14 mouse cellular contexts compared by ENCODE assay signal in the genomic region with DNA sequence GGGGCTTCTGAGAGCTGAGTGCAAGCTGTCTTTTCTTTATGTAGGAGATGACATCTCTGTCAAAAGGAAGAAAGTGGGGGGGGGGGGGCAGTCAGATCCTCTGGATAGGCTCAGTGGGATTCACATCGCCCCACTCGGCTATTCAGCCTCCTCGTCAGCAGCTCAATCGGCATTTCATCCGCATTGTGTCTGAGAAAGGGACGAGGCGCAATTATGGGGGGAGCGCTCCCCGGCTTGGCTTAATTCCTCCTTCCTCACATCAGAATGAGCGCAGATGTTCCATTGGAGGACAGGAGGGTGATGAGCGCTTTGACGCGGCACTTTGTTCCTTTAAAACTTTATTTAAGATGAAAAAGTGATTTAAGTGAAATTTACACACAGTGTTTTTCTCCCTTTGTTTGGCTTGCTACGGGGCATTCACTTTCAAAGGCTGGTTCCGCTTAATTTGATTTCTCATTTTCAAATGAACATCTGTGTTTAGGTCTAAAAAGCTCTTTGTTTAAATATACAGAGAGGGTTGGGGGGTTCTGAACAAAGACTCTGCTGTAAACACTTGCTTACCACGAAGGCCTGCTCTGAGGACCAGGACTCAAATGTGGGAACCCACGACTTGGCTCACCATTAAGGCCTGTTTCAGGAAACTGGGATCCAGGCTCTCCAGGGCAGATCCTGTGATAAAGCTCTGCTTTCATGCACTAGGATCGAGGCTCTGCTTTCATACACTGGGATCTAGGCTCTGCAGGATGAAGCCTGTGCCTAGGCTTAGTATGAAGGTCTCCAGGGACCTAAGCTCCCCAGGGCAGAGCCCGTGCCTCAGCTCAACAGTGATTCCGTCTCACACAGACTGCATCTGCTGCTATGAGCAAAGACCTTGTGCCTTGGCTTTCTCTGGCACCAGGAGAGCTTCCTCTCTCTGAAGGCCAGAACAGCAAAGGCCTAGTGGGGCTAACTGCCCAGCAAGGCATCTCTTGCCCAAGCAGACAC.
A peak's percentile ranks its signal among the peaks of the same experiment; 100 is the strongest.
DNase-seq lines count a peak whose midpoint lies in the region; ATAC-seq and TF ChIP-seq lines count a peak whose summit lies in the region.
"Had no signal": no experiment of that assay in that cellular context is flagged by ENCODE, and none has a peak within 500 bp of the region (broad histone marks: within the 10 kb centered on the region; RNA-seq: fewer than 3 reads in every experiment).

No protein-coding gene starts in this region.

- H3K4me3 ChIP-seq in thymus, adult 2 months (ENCODE audit: control insufficient read depth, insufficient read depth, low read length) = no peak overlapping the region
- no peak overlapping the region for H3K4me3 ChIP-seq in forebrain, embryonic 10.5 days
- H3K4me3 ChIP-seq in hindbrain, embryonic 16.5 days (ENCODE audit: low read length) = no peak overlapping the region
- no peak overlapping the region for H3K4me3 ChIP-seq in olfactory bulb, adult 2 months (ENCODE audit: insufficient read depth, low read depth, low read length)

- no peaks in the 10 kb centered on the region for H3K27me3 ChIP-seq in thymus, adult 2 months (ENCODE audit: control insufficient read depth, insufficient read depth, low read length)
- no peaks in the 10 kb centered on the region for H3K27me3 ChIP-seq in forebrain, embryonic 10.5 days (ENCODE audit: poor library complexity, severe bottlenecking)
- H3K27me3 ChIP-seq in hindbrain, embryonic 16.5 days (replicated peaks; ENCODE audit: control insufficient read depth, insufficient read depth, low read length) = no peaks in the 10 kb centered on the region
- H3K27me3 ChIP-seq: CH12.LX had no signal

- H3K4me2 ChIP-seq in hindbrain, embryonic 16.5 days (ENCODE audit: low read length) = no peak overlapping the region

- no peaks in the 10 kb centered on the region for H3K36me3 ChIP-seq in thymus, adult 2 months (ENCODE audit: control insufficient read depth, insufficient read depth, low read length)
- no peaks in the 10 kb centered on the region for H3K36me3 ChIP-seq in forebrain, embryonic 10.5 days (replicated peaks)
- H3K36me3 ChIP-seq in hindbrain, embryonic 16.5 days (ENCODE audit: control insufficient read depth, insufficient read depth, low read length) = no peaks in the 10 kb centered on the region

- H3K4me1 ChIP-seq in thymus, adult 2 months (replicated peaks; ENCODE audit: control insufficient read depth, insufficient read depth, low read length) = peaks cover 78% of the 10 kb centered on the region
- H3K4me1 ChIP-seq in forebrain, embryonic 10.5 days = peaks cover 57% of the 10 kb centered on the region
- peaks cover 3% of the 10 kb centered on the region; the same call in 1 of the 2 replicates for H3K4me1 ChIP-seq in hindbrain, embryonic 16.5 days (ENCODE audit: control insufficient read depth, insufficient read depth, low read depth, low read length)
- peaks cover 15% of the 10 kb centered on the region for H3K4me1 ChIP-seq in olfactory bulb, adult 2 months (ENCODE audit: control insufficient read depth, insufficient read depth, low read length)

- no peak for TF ChIP-seq POLR2A in thymus, adult 2 months (IDR thresholded peaks at IDR 0.05; ENCODE audit: control insufficient read depth, extremely low read depth, insufficient read depth, low read length, poor library complexity)
- TF ChIP-seq POLR2A in olfactory bulb, adult 2 months (IDR thresholded peaks at IDR 0.05; ENCODE audit: insufficient read depth, low read depth, low read length) = no peak

- intact Hi-C loops in heart, postnatal 25 days (cut with DNase I) = no loop called here

- TF ChIP-seq CTCF in thymus, adult 2 months (IDR thresholded peaks at IDR 0.05; ENCODE audit: borderline replicate concordance, control insufficient read depth, extremely low read depth, insufficient read depth, low read length, poor library complexity) = no peak
- TF ChIP-seq CTCF in olfactory bulb, adult 2 months (IDR thresholded peaks at IDR 0.05; ENCODE audit: insufficient read depth, low read depth, low read length) = no peak

- H3K9me3 ChIP-seq in forebrain, embryonic 10.5 days = no peaks in the 10 kb centered on the region
- no peaks in the 10 kb centered on the region for H3K9me3 ChIP-seq in hindbrain, embryonic 16.5 days (ENCODE audit: control insufficient read depth, low read length)

- peak overlapping the region; percentile 9; the same call in 1 of the 2 replicates for H3K27ac ChIP-seq in thymus, adult 2 months (ENCODE audit: control insufficient read depth, insufficient read depth, low read length)
- peak overlapping the region; percentile 82 for H3K27ac ChIP-seq in forebrain, embryonic 10.5 days
- no peak overlapping the region for H3K27ac ChIP-seq in hindbrain, embryonic 16.5 days (ENCODE audit: low read depth, low read length)
- H3K27ac ChIP-seq in olfactory bulb, adult 2 months (ENCODE audit: insufficient read depth, low read depth, low read length) = 0 out of 2 replicates have a peak overlapping the region, but pooled peaks have one; percentile 9

- 94% methylated on average over 20 of the region's 20 CpGs for WGBS in thymus, adult 2 months
- WGBS in forebrain, embryonic 10.5 days = 34% methylated on average over 20 of the region's 20 CpGs
- WGBS in hindbrain, embryonic 16.5 days = 31% methylated on average over 20 of the region's 20 CpGs
- WGBS in olfactory bulb, adult 2 months = 72% methylated on average over 20 of the region's 20 CpGs

- DNase-seq in thymus, adult 2 months = no peak
- no peak for DNase-seq in thymus, postnatal 4 days
- peak; percentile 21 for DNase-seq in forebrain, embryonic 10.5 days (ENCODE audit: extremely low spot score, low spot score)
- DNase-seq in adrenal gland, postnatal 25 days = no peak
- no peak for DNase-seq in heart, postnatal 25 days (ENCODE audit: low spot score)
- no peak for DNase-seq in yolk sac, embryonic 10.5 days (ENCODE audit: low spot score)
- DNase-seq: cerebellum, postnatal 10 days; heart, adult 18-20 months; lung, postnatal 36 days; right cerebral cortex, postnatal 4 days had no signal

- ATAC-seq in hindbrain, embryonic 16.5 days = peak; percentile 32; the same call in 1 of the 2 replicates
- ATAC-seq: inflammation-experienced regulatory T-cells, adult 6 months had no signal

- no peak overlapping the region for H3K9ac ChIP-seq in hindbrain, embryonic 16.5 days (ENCODE audit: low read depth, low read length)
